1 mouse cellular context compared by ENCODE assay signal in the genomic region with DNA sequence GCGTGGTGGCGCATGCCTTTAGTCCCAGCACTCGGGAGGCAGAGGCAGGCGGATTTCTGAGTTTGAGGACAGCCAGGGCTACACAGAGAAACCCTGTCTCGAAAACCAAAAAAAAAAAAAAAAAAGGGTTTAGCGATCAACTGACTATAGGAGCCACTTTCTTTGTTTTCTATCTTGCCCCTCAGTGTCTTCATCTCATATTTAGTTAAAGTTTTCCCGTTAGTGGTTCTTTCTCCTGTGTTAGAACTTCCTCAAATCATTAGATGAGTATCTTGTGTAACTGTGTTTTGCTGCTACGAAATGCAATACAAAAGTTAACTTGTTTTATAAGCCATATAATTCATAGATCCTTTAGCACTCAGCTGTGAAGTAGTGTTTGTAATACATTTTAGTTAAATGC.
TF ChIP-seq lines count a peak whose summit lies in the region.

No protein-coding gene starts in this region.

TF ChIP-seq in MEL, 35 proteins besides CTCF, POLR2A, EP300 and RAD21:
- 0 out of 2 replicates have a peak, but pooled peaks have one; percentile 6 for TF ChIP-seq ETS1 (IDR thresholded peaks at IDR 0.05; ENCODE audit: low read depth, low read length)
- peak; percentile 40; the same call in 1 of the 2 replicates for TF ChIP-seq SIN3A (IDR thresholded peaks at IDR 0.05; ENCODE audit: low read length)
- 0 out of 2 replicates have a peak, but pooled peaks have one; percentile 6 for TF ChIP-seq MYB (IDR thresholded peaks at IDR 0.05; ENCODE audit: low read depth, low read length)
- TF ChIP-seq ZNF384 (IDR thresholded peaks at IDR 0.05; ENCODE audit: low read depth, low read length): peak; percentile 87
- peak; percentile 25; the same call in 1 of the 2 replicates for TF ChIP-seq GATA1 (IDR thresholded peaks at IDR 0.05; ENCODE audit: low read depth, low read length)
